Comparison of ENCODE assay signal across 8 mouse cellular contexts in genomic region chr9:121347981-121348380, GRCm38 (mm10). TPM values are rescaled to one million over a fixed set of nuclear protein-coding genes. Genes with fewer than 3 reads are reported as not detected.
DNase-seq lines count a peak whose midpoint lies in the region; ATAC-seq lines count a peak whose summit lies in the region.

No protein-coding gene starts in this region.

- 33% methylated on average over 10 of the region's 10 CpGs for WGBS in hindbrain, embryonic 16.5 days
- 23% methylated on average over 10 of the region's 10 CpGs for WGBS in lung, embryonic 16.5 days

- intact Hi-C loops in gastrocnemius, postnatal 14 days (cut with DNase I; ENCODE audit: low total_unique reads): no loop called here

- ATAC-seq in hindbrain, embryonic 16.5 days: no peak
- ATAC-seq in lung, embryonic 16.5 days (ENCODE audit: low read depth): peak; percentile 64
- no peak for ATAC-seq in CD4-positive, CD25-positive, alpha-beta regulatory T cell, adult 4 months

- H3K4me2 ChIP-seq in hindbrain, embryonic 16.5 days (ENCODE audit: low read length): no peak overlapping the region
- peak overlapping the region; percentile 41; the same call in 1 of the 2 replicates for H3K4me2 ChIP-seq in lung, embryonic 16.5 days (ENCODE audit: low read depth, low read length)

- peak overlapping the region; percentile 46; the same call in 1 of the 2 replicates for H3K9ac ChIP-seq in hindbrain, embryonic 16.5 days (ENCODE audit: low read depth, low read length)
- H3K9ac ChIP-seq in lung, embryonic 16.5 days (ENCODE audit: low read length): peak overlapping the region; percentile 16; the same call in 1 of the 2 replicates

- peaks cover 32% of the 10 kb centered on the region for H3K4me1 ChIP-seq in hindbrain, embryonic 16.5 days (ENCODE audit: control insufficient read depth, insufficient read depth, low read depth, low read length)
- H3K4me1 ChIP-seq in lung, embryonic 16.5 days (replicated peaks; ENCODE audit: control insufficient read depth, insufficient read depth, low read length): peaks cover 48% of the 10 kb centered on the region

- H3K4me3 ChIP-seq in hindbrain, embryonic 16.5 days (ENCODE audit: low read length): no peak overlapping the region
- H3K4me3 ChIP-seq in lung, embryonic 16.5 days (ENCODE audit: low read length): no peak overlapping the region

- DNase-seq in adrenal gland, postnatal 36 days: peak; percentile 45 to 52
- DNase-seq in adrenal gland, postnatal 10 days: no peak
- peak; percentile 49 for DNase-seq in cerebellum, adult 8-10 months
- peak; percentile 88 for DNase-seq in gastrocnemius, postnatal 14 days
- DNase-seq in yolk sac, embryonic 10.5 days (ENCODE audit: low spot score): peak; percentile 12

- H3K27me3 ChIP-seq in hindbrain, embryonic 16.5 days (replicated peaks; ENCODE audit: control insufficient read depth, insufficient read depth, low read length): no peaks in the 10 kb centered on the region
- H3K27me3 ChIP-seq in lung, embryonic 16.5 days (ENCODE audit: control insufficient read depth, insufficient read depth, low read depth, low read length): no peaks in the 10 kb centered on the region

- H3K9me3 ChIP-seq in hindbrain, embryonic 16.5 days (ENCODE audit: control insufficient read depth, low read length): no peaks in the 10 kb centered on the region
- no peaks in the 10 kb centered on the region for H3K9me3 ChIP-seq in lung, embryonic 16.5 days (ENCODE audit: control insufficient read depth, low read length)

- H3K36me3 ChIP-seq in hindbrain, embryonic 16.5 days (ENCODE audit: control insufficient read depth, insufficient read depth, low read length): no peaks in the 10 kb centered on the region
- no peaks in the 10 kb centered on the region for H3K36me3 ChIP-seq in lung, embryonic 16.5 days (ENCODE audit: control insufficient read depth, insufficient read depth, low read length)

- peak overlapping the region; percentile 79 for H3K27ac ChIP-seq in hindbrain, embryonic 16.5 days (ENCODE audit: low read depth, low read length)
- H3K27ac ChIP-seq in lung, embryonic 16.5 days (ENCODE audit: low read length): peak overlapping the region; percentile 89

RNA-seq across cellular contexts. Expression of gene Trak1, which starts 50.7 kb away (rescaled TPM):
- total RNA-seq in adrenal gland, postnatal 36 days (2021): 10 to 100 TPM; 68.0 to 75.3 TPM
- 100 to 1,000 TPM in 1 of 2 experiments, 10 to 100 TPM in 1; 84.0 to 117 TPM for total RNA-seq in adrenal gland, postnatal 10 days (2021)
- 100 to 1,000 TPM; 167 to 178 TPM for total RNA-seq in gastrocnemius, postnatal 14 days (2021)
- polyA plus RNA-seq in hindbrain, embryonic 16.5 days (2015; fragmentation: Nextera tagmentation; extraction: Ambion mirVana): 57.8 and 59.3 TPM in 2 replicates
- 27.1 and 29.2 TPM in 2 replicates for polyA plus RNA-seq in lung, embryonic 16.5 days (2015; fragmentation: Nextera tagmentation; extraction: Ambion mirVana)
- polyA plus RNA-seq in CD4-positive, CD25-positive, alpha-beta regulatory T cell, adult 4 months (2017; shearing (Covaris generic)): 10 to 100 TPM in 1 of 2 experiments, 1 to 10 TPM in 1; 8.9 to 10.7 TPM
